Mouse (Mus musculus) gastrocnemius, postnatal 4 days (tissue): ENCODE results near the gene Itgb1bp2. TPM values are rescaled to one million over a fixed set of nuclear protein-coding genes. Genes with fewer than 3 reads are reported as not detected.

Experiments
- DNase-seq, 2 experiments: peaks; one replicate each; pipeline ENCODE4 v3.0.0; 2021 to 2022; ENCODE audit warnings: low spot score in 2 of 2, mixed read lengths in 2 of 2
- long read RNA-seq, 2 experiments: library from polyadenylated mRNA; stranded (forward); transcript quantifications; one replicate each; pipeline ENCODE4 v2.0.0; 2021
- total RNA-seq, 2 experiments: library from RNA; stranded (reverse); gene quantifications; 2 replicates each; pipeline ENCODE4 v1.2.3; 2021

Gene Itgb1bp2
- total RNA-seq = 100 to 1,000 TPM; 699 to 712 TPM
- long read RNA-seq, experiment 1, transcript Itgb1bp2-201 (11 exons, 1,314 nt) = major isoform, 295 of 376 reads
- long read RNA-seq, experiment 1, partial matches to known transcripts = 23 of 376 reads
- long read RNA-seq, experiment 1, other reads (novel, unspliced or antisense) = 58 of 376 reads
- long read RNA-seq, experiment 2, transcript Itgb1bp2-201 (11 exons, 1,314 nt) = major isoform, 256 of 350 reads
- long read RNA-seq, experiment 2, partial matches to known transcripts = 54 of 350 reads
- long read RNA-seq, experiment 2, other reads (novel, unspliced or antisense) = 40 of 350 reads

GRCm38 (mm10) chrX:101448886-101449475 is at the start of gene Itgb1bp2:
TSS of gene Itgb1bp2 (plus strand) at chrX:101449088.
- DNase-seq = peak in 1 of 2 experiments; percentile 7

GRCm38 (mm10) chrX:101418946-101419724 is 29.8 kb upstream of the Itgb1bp2 start:
- peak; percentile 46 to 57 for DNase-seq

GRCm38 (mm10) chrX:101419725-101420699 is 28.9 kb upstream of the Itgb1bp2 start:
- peak; percentile 76 to 85 for DNase-seq

GRCm38 (mm10) chrX:101420700-101421095 is 28.2 kb upstream of the Itgb1bp2 start, which contains the start of gene Zmym3:
TSS of gene Zmym3 (minus strand) at chrX:101420849.
- no peak for DNase-seq

GRCm38 (mm10) chrX:101423462-101423861 is 25.4 kb upstream of the Itgb1bp2 start:
- DNase-seq = no peak

GRCm38 (mm10) chrX:101427774-101428173 is 21.1 kb upstream of the Itgb1bp2 start:
- no peak for DNase-seq

- no peak for DNase-seq
Measured at GRCm38 (mm10) chrX:101428785-101429141, 20.1 kb upstream of the Itgb1bp2 start.

- peak; percentile 49 to 84 for DNase-seq
Measured at GRCm38 (mm10) chrX:101429142-101429949, 19.5 kb upstream of the Itgb1bp2 start, which contains the start of gene Nono. TSS of gene Nono (plus strand) at chrX:101429318.

GRCm38 (mm10) chrX:101429976-101430375 is 18.9 kb upstream of the Itgb1bp2 start:
- DNase-seq = peak in 1 of 2 experiments; percentile 12

GRCm38 (mm10) chrX:101451147-101451546 is 2.3 kb downstream of the Itgb1bp2 start:
- DNase-seq = no peak

GRCm38 (mm10) chrX:101451591-101451990 is 2.7 kb downstream of the Itgb1bp2 start:
- DNase-seq = no peak

GRCm38 (mm10) chrX:101472202-101472601 is 23.3 kb downstream of the Itgb1bp2 start:
- no peak for DNase-seq

GRCm38 (mm10) chrX:101481604-101482350 is 32.9 kb downstream of the Itgb1bp2 start:
- DNase-seq = no peak

- DNase-seq = peak in 1 of 2 experiments; percentile 24
Measured at GRCm38 (mm10) chrX:101486487-101487152, 37.7 kb downstream of the Itgb1bp2 start.
